Mouse (Mus musculus) limb, embryonic 15.5 days (tissue): ENCODE data around the gene Limk1. TPM values are rescaled to one million over a fixed set of nuclear protein-coding genes. Genes with fewer than 3 reads are reported as not detected.

Experiments
- ATAC-seq: fragments of 200-750 bp; cut with Nextera tagmentation; 2 replicates; pipeline ENCODE4 v1.8.0; 2017; ENCODE audit warnings: low read depth, moderate TSS enrichment; ENCODE audit not compliant: insufficient number of reproducible peaks, low FRiP score, low TSS enrichment
- H3K27ac ChIP-seq: fragments of 300-500 bp; sonication (generic); 2 replicates; pipeline ENCODE4 v1.5.1; 2015; ENCODE audit warnings: moderate library complexity, mild to moderate bottlenecking, inconsistent platforms
- H3K27me3 ChIP-seq: fragments of 300-500 bp; sonication (generic); 2 replicates; pipeline ENCODE4 v1.6.1; 2015; ENCODE audit warnings: inconsistent platforms
- H3K36me3 ChIP-seq: fragments of 300-500 bp; sonication (generic); 2 replicates; pipeline ENCODE4 v1.6.1; 2015; ENCODE audit warnings: inconsistent platforms
- H3K4me1 ChIP-seq: fragments of 300-500 bp; sonication (generic); 2 replicates; pipeline ENCODE4 v1.6.1; 2015; ENCODE audit warnings: inconsistent platforms
- H3K4me2 ChIP-seq: fragments of 300-500 bp; sonication (generic); 2 replicates; pipeline ENCODE4 v1.6.1; 2015; ENCODE audit warnings: mild to moderate bottlenecking, inconsistent platforms
- H3K4me3 ChIP-seq: fragments of 300-500 bp; sonication (generic); 2 replicates; pipeline ENCODE4 v1.5.1; 2015; ENCODE audit warnings: mild to moderate bottlenecking, inconsistent platforms
- H3K9ac ChIP-seq: fragments of 300-500 bp; sonication (generic); 2 replicates; pipeline ENCODE4 v1.6.1; 2015; ENCODE audit warnings: inconsistent platforms
- H3K9me3 ChIP-seq: fragments of 300-500 bp; sonication (generic); 2 replicates; pipeline ENCODE4 v1.6.1; 2016; ENCODE audit warnings: inconsistent platforms
- WGBS: fragments of 180-500 bp; shearing (Covaris S2); methylation state at CpG from one replicate; pipeline ENCODE4 v1.1.7; 2015; 5-methylcytosine and 5-hydroxymethylcytosine counted together
- polyA plus RNA-seq: library from polyadenylated mRNA; unstranded; fragments of >200 nt; fragmentation: Nextera tagmentation; extraction: Ambion mirVana; gene quantifications from 2 replicates; pipeline ENCODE4 v1.2.1, GENCODE M21; 2015

Gene Limk1
- polyA plus RNA-seq, 1 experiment from 2014 or later = 7.0 TPM

DNA sequence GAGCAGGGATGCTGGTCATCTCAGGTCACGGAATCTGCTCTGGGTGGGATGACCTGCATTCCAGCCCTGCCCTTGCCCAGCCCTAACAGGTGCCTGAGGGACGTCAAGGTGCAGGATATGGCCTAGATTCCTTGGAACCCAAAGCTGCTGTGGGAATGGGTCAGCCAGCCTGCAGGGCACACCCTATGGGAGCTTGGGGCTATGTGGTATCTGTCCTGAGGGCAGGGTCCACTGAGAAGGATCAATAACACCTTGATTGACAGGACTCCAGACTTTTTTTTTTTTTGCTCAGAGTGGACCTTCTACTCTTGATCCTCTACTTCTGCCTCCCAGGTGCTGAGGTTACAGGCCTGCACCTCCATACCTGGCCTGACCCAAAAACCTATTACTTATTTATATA, 41.0 kb downstream of the Limk1 start:
- Histone ChIP-seq H3K4me2 (no peak overlapping the region), H3K9ac (no peak overlapping the region), H3K4me1 (peaks cover 6% of the 10 kb centered on the region), H3K4me3 (no peak overlapping the region), H3K27me3 (no peaks in the 10 kb centered on the region), H3K9me3 (no peaks in the 10 kb centered on the region), H3K27ac (no peak overlapping the region), H3K36me3 (no peaks in the 10 kb centered on the region)
- WGBS = 66% methylated on average over 2 of the region's 2 CpGs
- ATAC-seq = no peak

DNA sequence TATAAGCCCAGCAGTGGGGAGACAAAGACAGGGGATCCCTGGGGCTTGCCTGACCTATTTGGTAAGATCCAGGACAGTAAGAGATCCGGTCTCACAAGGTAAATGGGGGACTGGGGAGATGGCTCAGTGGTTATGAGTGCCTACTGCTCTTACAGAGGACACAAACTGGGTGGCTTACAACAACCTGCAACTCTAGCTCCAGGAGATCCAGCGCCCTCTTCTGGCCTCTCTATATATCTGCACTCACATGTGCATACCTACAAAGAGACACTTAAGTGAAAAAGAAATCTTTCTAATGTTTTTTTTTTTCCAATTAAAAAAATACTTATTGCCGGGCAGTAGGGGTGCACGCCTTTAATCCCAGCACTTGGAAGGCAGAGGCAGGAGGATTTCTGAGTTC, 41.9 kb downstream of the Limk1 start:
- Histone ChIP-seq H3K27ac (no peak overlapping the region), H3K4me1 (no peaks in the 10 kb centered on the region), H3K27me3 (no peaks in the 10 kb centered on the region), H3K4me2 (no peak overlapping the region), H3K36me3 (no peaks in the 10 kb centered on the region), H3K4me3 (no peak overlapping the region), H3K9me3 (no peaks in the 10 kb centered on the region), H3K9ac (no peak overlapping the region)
- WGBS = 75% methylated on average over 4 of the region's 4 CpGs
- no peak for ATAC-seq

DNA sequence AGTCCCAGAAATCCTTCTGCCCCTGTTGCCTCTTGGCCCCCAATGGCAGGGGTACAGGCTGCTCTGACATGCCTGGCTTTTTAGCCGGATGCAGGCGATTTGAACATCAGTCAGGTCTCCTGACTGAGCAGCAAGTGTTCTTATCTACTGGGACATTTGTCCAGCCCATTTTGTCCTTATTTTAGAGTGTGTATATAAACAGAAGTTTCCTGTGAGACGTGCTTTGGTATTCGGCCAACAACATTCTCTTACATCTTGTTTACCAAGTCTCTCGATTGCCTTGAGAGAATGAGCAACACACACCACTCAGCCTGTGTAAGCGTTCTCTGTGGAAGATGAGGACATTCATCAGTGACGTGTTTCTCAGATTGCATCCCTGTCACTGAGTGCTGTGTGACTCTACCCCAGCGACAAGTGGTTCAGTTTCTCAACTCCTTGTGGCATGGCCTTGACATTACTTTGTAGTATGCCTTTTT, 43.7 kb downstream of the Limk1 start:
- ATAC-seq = no peak
- Histone ChIP-seq H3K9me3 (no peaks in the 10 kb centered on the region), H3K4me1 (0 out of 2 replicates have a peak, but pooled peaks cover 1% of the 10 kb centered on the region), H3K9ac (no peak overlapping the region), H3K27me3 (no peaks in the 10 kb centered on the region), H3K27ac (no peak overlapping the region), H3K4me3 (no peak overlapping the region), H3K36me3 (no peaks in the 10 kb centered on the region), H3K4me2 (no peak overlapping the region)
- 58% methylated on average over 8 of the region's 8 CpGs for WGBS

DNA sequence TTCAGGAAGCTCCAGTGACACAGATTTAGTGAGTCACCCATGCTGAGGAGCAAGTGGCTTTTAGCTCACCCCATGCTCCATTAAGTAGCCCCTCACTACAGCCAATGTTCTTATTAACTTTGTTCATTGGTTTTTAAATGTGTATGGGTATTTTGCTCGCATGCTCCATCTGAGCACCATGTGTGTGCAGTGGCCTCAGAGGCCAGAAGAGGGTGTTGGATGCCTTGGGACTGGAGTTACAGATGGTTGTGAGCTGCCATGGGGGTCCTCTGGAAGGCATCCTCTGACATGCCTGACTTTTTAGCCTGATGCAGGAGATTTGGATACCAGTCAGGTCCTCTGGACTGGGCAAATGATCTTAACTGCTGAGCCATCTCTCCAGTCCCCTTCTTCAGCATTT, 44.3 kb downstream of the Limk1 start:
- Histone ChIP-seq H3K27me3 (no peaks in the 10 kb centered on the region), H3K9me3 (no peaks in the 10 kb centered on the region), H3K4me2 (no peak overlapping the region), H3K4me1 (0 out of 2 replicates have a peak, but pooled peaks cover 4% of the 10 kb centered on the region), H3K4me3 (no peak overlapping the region), H3K27ac (no peak overlapping the region), H3K9ac (no peak overlapping the region), H3K36me3 (no peaks in the 10 kb centered on the region)
- WGBS = 65% methylated on average over 1 of the region's 1 CpGs
- ATAC-seq = no peak

DNA sequence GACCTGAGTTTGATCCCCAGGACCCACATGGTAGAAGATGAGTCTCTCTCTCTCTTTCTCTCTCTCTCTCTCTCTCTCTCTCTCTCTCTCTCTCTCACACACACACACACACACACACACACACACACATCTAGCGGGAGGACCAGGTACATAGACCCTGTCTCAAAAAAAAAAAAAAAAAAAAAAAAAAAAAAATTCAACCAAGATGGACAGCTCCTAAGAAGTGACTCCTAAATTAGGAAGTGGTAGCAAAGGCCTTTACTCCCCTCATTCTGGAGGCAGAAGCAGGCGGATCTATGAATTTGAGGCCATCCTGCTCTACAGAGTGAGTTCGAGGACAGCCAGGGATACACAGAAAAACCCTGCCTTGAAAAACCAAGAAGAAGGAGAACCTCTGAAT, 48.0 kb downstream of the Limk1 start:
- Histone ChIP-seq H3K27me3 (no peaks in the 10 kb centered on the region), H3K4me2 (no peak overlapping the region), H3K4me1 (peaks cover 14% of the 10 kb centered on the region), H3K4me3 (no peak overlapping the region), H3K27ac (no peak overlapping the region), H3K36me3 (peaks cover 11% of the 10 kb centered on the region), H3K9ac (no peak overlapping the region), H3K9me3 (no peaks in the 10 kb centered on the region)
- WGBS = 90% methylated on average over 3 of the region's 3 CpGs
- ATAC-seq = no peak

DNA sequence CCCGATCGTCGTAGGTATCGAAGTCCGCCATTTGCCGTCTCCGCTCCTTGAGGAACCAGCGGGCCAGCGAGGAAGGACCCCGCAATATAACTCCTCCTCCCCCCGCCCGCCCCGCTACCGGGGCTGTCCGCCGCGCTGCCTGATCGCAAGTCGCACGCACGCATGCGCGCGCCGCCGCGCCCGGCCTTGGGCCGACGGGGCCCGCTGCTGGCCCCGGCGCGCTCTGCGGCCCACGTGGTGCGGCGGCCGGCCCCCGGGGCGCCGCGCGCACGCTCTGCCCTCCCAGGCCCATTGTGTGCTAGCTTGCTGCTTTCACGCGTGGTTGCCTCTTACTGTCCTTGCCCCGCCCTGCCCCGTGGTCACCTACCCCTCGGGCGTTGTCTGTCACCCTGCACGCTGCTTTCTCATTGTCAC, 49.1 kb downstream of the Limk1 start, which contains the start of gene Eif4h:
Gene Eif4h (minus strand): TSS at position 222 of the 414 bp plus-strand sequence.
- under 1% methylated on average over 52 of the region's 52 CpGs for whole genome bisulfite sequencing
- Histone ChIP-seq H3K4me3 (peak within 1 kb of the TSS; percentile 97), H3K4me1 (peaks cover 14% of the 10 kb centered on the region), H3K27ac (peak within 1 kb of the TSS; percentile 97), H3K9me3 (no peaks in the 10 kb centered on the region), H3K9ac (peak within 1 kb of the TSS; percentile 100), H3K36me3 (peaks cover 19% of the 10 kb centered on the region), H3K27me3 (no peaks in the 10 kb centered on the region), H3K4me2 (peak within 1 kb of the TSS; percentile 70)
- peak; percentile 93 for ATAC-seq

DNA sequence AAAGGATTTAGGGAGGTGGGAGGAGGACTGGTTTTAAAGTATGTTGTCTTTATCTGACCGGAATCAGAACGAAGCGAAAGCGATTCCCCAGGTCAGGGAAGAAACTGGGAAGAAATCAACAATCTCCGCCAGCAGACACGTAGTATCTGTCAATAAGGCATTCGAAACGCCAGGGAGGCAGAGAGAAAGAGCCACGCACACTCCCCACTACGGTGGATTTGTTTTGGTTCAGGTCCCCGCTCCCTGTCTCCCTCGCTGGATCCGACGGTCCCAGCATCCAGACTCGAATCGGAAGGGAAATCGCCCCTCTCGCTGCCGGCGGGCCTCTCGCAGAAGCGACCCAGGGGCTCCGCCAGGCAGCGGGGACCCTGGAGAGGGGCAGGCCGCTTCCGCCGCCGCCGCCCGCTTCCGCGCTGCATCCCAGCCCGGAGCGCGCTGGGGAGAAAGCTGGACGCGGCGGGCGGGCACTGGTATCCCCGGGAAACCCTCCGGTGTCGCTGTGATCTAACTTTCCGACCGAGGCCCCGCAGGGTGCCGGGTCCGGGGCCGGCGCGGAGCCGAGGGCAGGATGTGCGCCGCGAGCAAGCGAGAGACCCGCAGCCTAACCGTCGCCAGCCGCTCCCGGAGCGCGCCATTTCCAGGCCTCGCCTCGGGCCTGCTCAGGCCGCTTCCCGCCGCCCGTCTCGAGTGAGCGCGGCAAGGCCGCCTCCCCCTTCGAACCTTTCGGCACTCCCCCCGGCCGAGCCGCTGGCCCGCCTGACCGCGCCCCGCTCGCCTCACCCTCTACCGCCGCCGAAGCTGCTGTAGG, 49.7 kb downstream of the Limk1 start:
- Histone ChIP-seq H3K4me2 (peak overlapping the region; percentile 63), H3K27ac (peak overlapping the region; percentile 97), H3K9me3 (no peaks in the 10 kb centered on the region), H3K9ac (peak overlapping the region; percentile 100), H3K4me1 (peaks cover 14% of the 10 kb centered on the region), H3K27me3 (no peaks in the 10 kb centered on the region), H3K4me3 (peak overlapping the region; percentile 97), H3K36me3 (peaks cover 23% of the 10 kb centered on the region)
- peak; percentile 72 for ATAC-seq
- WGBS = under 1% methylated on average over 84 of the region's 85 CpGs

DNA sequence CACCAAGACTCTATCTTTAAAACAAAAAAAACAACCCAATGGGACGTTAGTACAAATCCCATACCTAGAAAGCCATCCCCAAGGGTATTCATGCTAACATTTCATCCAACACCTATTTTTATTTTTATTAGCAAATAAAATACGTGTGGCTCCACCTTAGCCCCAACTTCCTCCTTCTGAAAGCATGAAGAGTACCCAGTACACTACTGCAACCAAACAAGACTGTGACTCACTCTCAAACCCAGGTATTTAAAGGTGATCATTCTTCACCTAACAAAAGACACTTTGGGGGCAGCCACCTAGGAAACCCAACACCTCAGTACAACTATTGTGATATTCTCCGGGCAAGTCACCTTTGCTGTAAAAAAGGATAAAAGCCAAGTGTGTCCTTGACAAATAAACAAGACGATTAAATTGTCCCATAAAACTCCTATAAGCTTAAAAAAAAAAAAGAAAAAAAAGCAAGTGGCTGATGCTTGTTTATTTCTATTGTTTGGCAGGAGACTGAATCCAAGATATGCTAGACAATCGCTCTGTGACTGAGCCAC, 50.5 kb downstream of the Limk1 start:
- H3K27ac ChIP-seq = peak overlapping the region; percentile 97
- no peak for ATAC-seq
- peaks cover 29% of the 10 kb centered on the region for H3K36me3 ChIP-seq
- peak overlapping the region; percentile 63 for H3K4me2 ChIP-seq
- 9% methylated on average over 5 of the region's 5 CpGs for WGBS
- H3K27me3 ChIP-seq = no peaks in the 10 kb centered on the region
- peak overlapping the region; percentile 100 for H3K9ac ChIP-seq
- no peaks in the 10 kb centered on the region for H3K9me3 ChIP-seq
- peaks cover 15% of the 10 kb centered on the region for H3K4me1 ChIP-seq
- H3K4me3 ChIP-seq = peak overlapping the region; percentile 97

DNA sequence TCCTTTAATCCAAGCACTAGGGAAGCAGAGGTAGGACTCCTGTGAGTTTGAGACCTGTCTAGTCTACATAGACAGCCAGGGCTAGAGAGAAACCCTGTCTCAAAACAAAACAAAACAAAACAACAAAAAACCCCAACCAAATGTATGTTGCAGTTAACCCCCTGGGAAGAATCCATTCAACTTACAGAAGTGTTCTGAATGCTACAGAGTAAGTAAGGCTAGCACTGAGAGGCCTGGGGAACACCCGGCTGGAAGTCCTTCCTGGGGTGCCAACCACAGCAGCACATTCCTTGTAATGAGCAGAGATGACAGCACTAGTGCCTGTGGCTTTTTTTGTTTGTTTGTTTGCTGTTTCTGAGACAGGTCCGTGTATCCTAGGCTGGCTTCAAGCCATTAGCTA, 55.6 kb downstream of the Limk1 start:
- no peak for ATAC-seq
- H3K27ac ChIP-seq = no peak overlapping the region
- H3K9ac ChIP-seq = no peak overlapping the region
- H3K9me3 ChIP-seq = no peaks in the 10 kb centered on the region
- H3K4me2 ChIP-seq = no peak overlapping the region
- H3K27me3 ChIP-seq = no peaks in the 10 kb centered on the region
- 59% methylated on average over 2 of the region's 2 CpGs for WGBS
- peaks cover 62% of the 10 kb centered on the region for H3K36me3 ChIP-seq
- no peak overlapping the region for H3K4me3 ChIP-seq
- H3K4me1 ChIP-seq = peaks cover 14% of the 10 kb centered on the region

DNA sequence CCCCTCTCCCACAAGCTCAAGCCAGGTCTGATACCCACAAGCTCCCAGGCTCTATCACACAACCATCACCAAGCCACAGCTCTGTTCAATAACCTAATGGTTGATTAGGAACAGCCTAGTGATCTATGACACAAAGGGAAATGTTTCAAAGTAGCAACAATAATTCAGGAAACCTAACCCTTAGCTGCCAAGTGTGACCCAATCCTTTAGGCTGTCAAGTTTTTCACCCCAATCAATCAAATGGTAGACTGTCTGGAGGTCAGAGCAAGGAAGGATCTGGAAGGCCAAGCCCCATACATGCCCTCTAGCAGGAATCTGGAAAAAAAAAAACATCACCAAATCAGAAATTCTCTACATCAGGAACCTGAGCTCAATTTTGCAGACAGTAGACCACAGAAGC, 57.6 kb downstream of the Limk1 start:
- Histone ChIP-seq H3K9me3 (no peaks in the 10 kb centered on the region), H3K9ac (no peak overlapping the region), H3K4me1 (peaks cover 5% of the 10 kb centered on the region; the same call in 1 of the 2 replicates), H3K36me3 (peaks cover 75% of the 10 kb centered on the region), H3K4me3 (no peak overlapping the region), H3K27ac (no peak overlapping the region), H3K4me2 (no peak overlapping the region), H3K27me3 (no peaks in the 10 kb centered on the region)
- no peak for ATAC-seq

DNA sequence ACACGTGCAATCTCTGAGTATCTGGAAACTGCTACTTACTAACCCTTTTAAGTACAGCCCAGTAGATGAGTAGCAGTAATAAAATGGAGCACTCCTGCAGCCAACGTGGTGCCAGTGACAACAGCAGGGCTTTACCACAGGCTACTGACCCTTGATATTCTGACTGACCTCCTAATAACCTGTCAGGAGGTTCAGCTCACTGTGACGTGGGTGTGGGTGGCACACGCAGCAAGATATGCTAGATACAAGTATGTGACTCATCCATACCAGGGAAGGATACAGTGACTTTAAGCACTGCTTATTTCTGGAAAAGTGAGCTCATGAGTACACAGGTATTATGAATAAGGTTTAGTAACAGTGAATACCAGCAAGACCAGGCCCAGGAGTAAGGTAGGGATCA, 58.9 kb downstream of the Limk1 start:
- H3K27me3 ChIP-seq = no peaks in the 10 kb centered on the region
- ATAC-seq = no peak
- H3K4me3 ChIP-seq = no peak overlapping the region
- H3K9me3 ChIP-seq = no peaks in the 10 kb centered on the region
- H3K4me1 ChIP-seq = peaks cover 5% of the 10 kb centered on the region; the same call in 1 of the 2 replicates
- peaks cover 78% of the 10 kb centered on the region for H3K36me3 ChIP-seq
- no peak overlapping the region for H3K4me2 ChIP-seq
- H3K27ac ChIP-seq = 0 out of 2 replicates have a peak overlapping the region, but pooled peaks have one; percentile 8
- WGBS = 73% methylated on average over 4 of the region's 4 CpGs
- H3K9ac ChIP-seq = no peak overlapping the region

DNA sequence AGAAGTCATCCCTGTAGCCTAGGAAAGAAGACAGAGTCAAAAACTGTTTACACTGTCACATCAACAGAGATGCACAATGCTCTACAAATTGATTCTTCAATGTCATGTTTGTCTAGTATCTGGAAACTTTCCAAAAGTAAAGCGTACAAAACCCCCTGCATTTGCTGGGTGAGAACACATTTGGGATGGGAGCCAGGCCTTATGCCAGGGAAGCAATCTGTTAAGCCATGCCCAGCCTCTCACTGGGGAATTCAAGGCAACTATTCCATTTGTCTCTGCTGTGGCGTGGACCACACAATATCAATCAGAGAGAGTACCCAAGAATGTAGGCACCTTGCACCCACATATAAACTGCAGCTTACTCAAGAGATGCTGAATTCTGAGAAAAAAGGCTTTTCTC, 66.3 kb downstream of the Limk1 start:
- Histone ChIP-seq H3K36me3 (peaks cover 95% of the 10 kb centered on the region), H3K4me2 (no peak overlapping the region), H3K27me3 (no peaks in the 10 kb centered on the region), H3K9me3 (no peaks in the 10 kb centered on the region), H3K4me3 (no peak overlapping the region), H3K9ac (no peak overlapping the region), H3K27ac (no peak overlapping the region), H3K4me1 (no peaks in the 10 kb centered on the region)
- 79% methylated on average over 2 of the region's 2 CpGs for WGBS
- ATAC-seq = no peak
